Mouse (Mus musculus) liver, postnatal 0 days (tissue): ENCODE results near the gene Plin2.
"Not testable (repeated sequence)": the region's sequence is repeated elsewhere in the genome, so short reads cannot be mapped to it uniquely, and the experiment has no call there.

Experiments
- CTCF ChIP-seq: sonication (generic); IDR thresholded peaks from 2 replicates; pipeline ENCODE4 v1.5.1; 2016; ENCODE audit warnings: antibody characterized with exemption, low read depth
- EP300 ChIP-seq: IDR thresholded peaks from 2 replicates; pipeline ENCODE4 v1.6.1; 2016; ENCODE audit warnings: antibody characterized with exemption, low read depth, mild to moderate bottlenecking

- TF ChIP-seq EP300, result not testable (repeated sequence)
- peak; percentile 25 for TF ChIP-seq CTCF
Observed at GRCm38 (mm10) chr4:86622532-86622931, 47.3 kb downstream of the Plin2 start.
